Mouse (Mus musculus): ENCODE results near the gene Ptprk.

The Ptprk gene

GRCm38 (mm10) chr10:28278757-28279156, 204.1 kb downstream of the Ptprk start:
- DNase-seq (ENCODE audit: low spot score in 2 of 2): no peak

GRCm38 (mm10) chr10:28297531-28297930, 222.9 kb downstream of the Ptprk start:
- DNase-seq (ENCODE audit: low spot score in 2 of 2): no peak

- no peak for DNase-seq (ENCODE audit: low spot score in 2 of 2)
Observed at GRCm38 (mm10) chr10:28299207-28299606, 224.6 kb downstream of the Ptprk start.

- no peak for DNase-seq (ENCODE audit: low spot score in 2 of 2)
Observed at GRCm38 (mm10) chr10:28303856-28304255, 229.2 kb downstream of the Ptprk start.

- no peak for DNase-seq (ENCODE audit: low spot score in 2 of 2)
Observed at GRCm38 (mm10) chr10:28304292-28304875, 229.8 kb downstream of the Ptprk start.

- no peak for DNase-seq (ENCODE audit: low spot score in 2 of 2)
Observed at GRCm38 (mm10) chr10:28306451-28307086, 231.9 kb downstream of the Ptprk start.

- DNase-seq (ENCODE audit: low spot score in 2 of 2): no peak
Observed at GRCm38 (mm10) chr10:28311369-28311768, 236.7 kb downstream of the Ptprk start.

- DNase-seq (ENCODE audit: low spot score in 2 of 2): no peak
Observed at GRCm38 (mm10) chr10:28322995-28323394, 248.4 kb downstream of the Ptprk start.

GRCm38 (mm10) chr10:28335232-28335631, 260.6 kb downstream of the Ptprk start:
- DNase-seq (ENCODE audit: low spot score in 2 of 2): no peak

- DNase-seq (ENCODE audit: low spot score in 2 of 2): no peak
Observed at GRCm38 (mm10) chr10:28338536-28338935, 263.9 kb downstream of the Ptprk start.

GRCm38 (mm10) chr10:28345196-28345681, 270.6 kb downstream of the Ptprk start:
- DNase-seq (ENCODE audit: low spot score in 2 of 2): no peak

- DNase-seq (ENCODE audit: low spot score in 2 of 2): no peak
Observed at GRCm38 (mm10) chr10:28365291-28365690, 290.7 kb downstream of the Ptprk start.

- no peak for DNase-seq (ENCODE audit: low spot score in 2 of 2)
Observed at GRCm38 (mm10) chr10:28366065-28366677, 291.6 kb downstream of the Ptprk start.

GRCm38 (mm10) chr10:28369808-28370207, 295.2 kb downstream of the Ptprk start:
- DNase-seq (ENCODE audit: low spot score in 2 of 2): no peak

GRCm38 (mm10) chr10:28374874-28375273, 300.3 kb downstream of the Ptprk start:
- DNase-seq (ENCODE audit: low spot score in 2 of 2): no peak

GRCm38 (mm10) chr10:28379752-28380488, 305.3 kb downstream of the Ptprk start:
- no peak for DNase-seq (ENCODE audit: low spot score in 2 of 2)

- no peak for DNase-seq (ENCODE audit: low spot score in 2 of 2)
Observed at GRCm38 (mm10) chr10:28387563-28388222, 313.1 kb downstream of the Ptprk start.

- DNase-seq (ENCODE audit: low spot score in 2 of 2): no peak
Observed at GRCm38 (mm10) chr10:28391168-28391567, 316.5 kb downstream of the Ptprk start.

GRCm38 (mm10) chr10:28395610-28396519, 321.2 kb downstream of the Ptprk start:
- DNase-seq (ENCODE audit: low spot score in 2 of 2): no peak

GRCm38 (mm10) chr10:28396520-28396915, 321.9 kb downstream of the Ptprk start:
- DNase-seq (ENCODE audit: low spot score in 2 of 2): no peak

GRCm38 (mm10) chr10:28401796-28402195, 327.2 kb downstream of the Ptprk start:
- no peak for DNase-seq (ENCODE audit: low spot score in 2 of 2)

All from right cerebral cortex, postnatal 36 days (tissue).